Mouse (Mus musculus): ENCODE results near the gene Cdkl2.

DNA sequence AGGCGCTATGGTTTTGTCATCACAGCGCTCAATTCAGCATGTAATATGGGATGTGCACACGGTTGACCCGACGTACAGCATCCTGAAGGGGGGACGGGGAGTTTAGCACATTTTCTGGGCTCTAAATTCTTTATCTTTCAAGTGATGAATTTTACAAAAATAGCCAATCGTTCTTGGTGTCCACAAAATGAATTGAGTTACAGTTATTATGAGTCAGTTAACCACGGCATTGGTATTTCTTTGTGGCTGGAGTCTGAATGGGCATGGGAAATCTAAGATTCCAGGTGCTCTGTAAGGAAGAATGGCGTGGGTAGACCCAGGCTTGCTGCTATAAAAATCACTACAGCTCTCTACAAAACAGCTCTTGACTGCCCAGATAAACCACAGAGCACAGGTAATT lies 54.4 kb downstream of the Cdkl2 start:
- TF ChIP-seq HCFC1 (IDR thresholded peaks at IDR 0.05; ENCODE audit: borderline replicate concordance, insufficient read depth, low read length) (no peak), CHD2 (IDR thresholded peaks at IDR 0.05; ENCODE audit: low read depth, low read length) (no peak)
